Mouse (Mus musculus): ENCODE results near the gene 5830473C10Rik. TPM values are rescaled to one million over a fixed set of nuclear protein-coding genes. Genes with fewer than 3 reads are reported as not detected.

5830473C10Rik gene
- polyA plus RNA-seq (2012; rRNA removed): 0.11 and 0.13 TPM in 2 replicates

DNA sequence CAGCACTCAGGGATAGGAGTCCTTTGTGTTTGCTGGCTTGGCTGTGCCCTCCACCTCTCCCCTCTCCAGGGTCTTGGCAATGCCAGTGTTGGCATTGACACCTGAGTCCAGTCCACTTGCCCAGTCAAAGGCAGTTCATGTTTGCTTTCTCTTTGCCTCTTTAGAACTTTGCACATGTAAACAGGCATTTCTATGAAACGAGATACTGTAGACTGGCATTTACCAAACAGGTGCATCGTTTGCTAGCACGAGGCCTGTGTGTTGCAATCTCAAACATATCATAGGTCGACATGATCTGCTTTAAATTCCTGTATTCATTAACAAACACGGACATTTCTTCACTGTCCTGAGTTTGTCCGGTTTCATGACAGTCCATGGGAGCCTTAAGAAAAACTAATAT lies at the start of gene 5830473C10Rik:
TSS of gene 5830473C10Rik (plus strand) at position 365 of the 400 bp plus-strand sequence.
- H3K4me3 ChIP-seq (ENCODE audit: insufficient read depth, low read length): no peak within 1 kb of the TSS
- no peak for TF ChIP-seq POLR2A (IDR thresholded peaks at IDR 0.05; ENCODE audit: extremely low read depth, insufficient read depth, low read length)
- no peak for TF ChIP-seq CTCF (IDR thresholded peaks at IDR 0.05; ENCODE audit: extremely low read depth, insufficient read depth, low read length)
- H3K4me1 ChIP-seq (ENCODE audit: control insufficient read depth, insufficient read depth, low read length): peaks cover 8% of the 10 kb centered on the region
- H3K27ac ChIP-seq (ENCODE audit: insufficient read depth, low read length): no peak within 1 kb of the TSS

DNA sequence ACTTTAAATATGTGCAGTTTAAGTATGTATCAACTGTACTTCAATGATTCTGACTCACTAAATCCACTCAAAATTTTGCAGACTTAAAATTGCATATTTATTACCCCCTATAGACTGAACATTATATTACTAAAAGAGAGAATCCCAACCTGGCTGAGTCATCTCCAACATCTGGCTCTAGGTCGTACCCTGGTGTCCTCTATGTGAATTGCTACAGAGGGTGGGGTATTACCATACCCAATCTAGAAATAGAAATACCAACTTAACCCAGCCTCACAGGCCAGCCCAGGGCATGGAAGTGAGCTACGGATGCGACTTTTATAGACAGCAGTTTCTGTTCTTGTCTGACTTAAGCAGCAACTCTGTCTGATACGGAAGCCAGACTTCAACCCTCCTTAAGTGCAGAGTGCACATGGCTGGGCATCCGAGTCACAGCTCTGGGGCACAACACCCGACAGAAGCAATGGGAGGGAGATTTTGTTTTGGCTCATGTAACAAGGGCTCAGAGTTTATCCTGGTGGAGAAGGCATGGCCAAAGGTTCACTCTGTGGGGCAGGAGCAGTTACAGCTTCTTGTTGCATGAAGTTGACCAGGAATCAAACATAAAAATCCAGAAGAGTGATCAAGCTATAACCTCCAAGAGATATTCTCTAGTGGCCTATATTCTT lies 48.5 kb upstream of the 5830473C10Rik start:
- Histone ChIP-seq H3K4me3 (ENCODE audit: insufficient read depth, low read length) (no peak overlapping the region), H3K4me1 (ENCODE audit: control insufficient read depth, insufficient read depth, low read length) (peaks cover under 1% of the 10 kb centered on the region), H3K27ac (ENCODE audit: insufficient read depth, low read length) (no peak overlapping the region)
- TF ChIP-seq POLR2A (IDR thresholded peaks at IDR 0.05; ENCODE audit: extremely low read depth, insufficient read depth, low read length): no peak
- no peak for TF ChIP-seq CTCF (IDR thresholded peaks at IDR 0.05; ENCODE audit: extremely low read depth, insufficient read depth, low read length)

DNA sequence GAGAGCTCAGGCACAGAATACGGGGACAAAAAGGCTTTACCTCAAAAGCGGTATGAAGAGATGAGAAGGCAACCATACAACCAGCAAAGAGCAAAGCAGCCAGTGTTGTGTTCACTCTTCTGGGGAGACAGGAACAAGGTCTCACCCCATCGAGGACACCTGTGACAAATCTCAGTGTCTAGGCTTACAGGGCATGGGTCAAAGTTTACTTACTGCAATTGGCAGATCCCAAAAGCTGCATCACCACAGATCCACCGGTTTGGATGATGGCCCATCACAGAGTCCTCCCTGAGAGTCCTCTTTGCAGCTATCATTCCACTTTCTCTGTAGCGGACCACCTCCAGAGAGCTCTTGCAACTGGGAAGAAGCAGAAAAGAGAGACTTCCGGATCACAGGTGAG lies 45.3 kb upstream of the 5830473C10Rik start:
- Histone ChIP-seq H3K4me1 (ENCODE audit: control insufficient read depth, insufficient read depth, low read length) (no peaks in the 10 kb centered on the region), H3K27ac (ENCODE audit: insufficient read depth, low read length) (no peak overlapping the region), H3K4me3 (ENCODE audit: insufficient read depth, low read length) (no peak overlapping the region)
- TF ChIP-seq POLR2A (IDR thresholded peaks at IDR 0.05; ENCODE audit: extremely low read depth, insufficient read depth, low read length) (no peak), CTCF (IDR thresholded peaks at IDR 0.05; ENCODE audit: extremely low read depth, insufficient read depth, low read length) (no peak)

DNA sequence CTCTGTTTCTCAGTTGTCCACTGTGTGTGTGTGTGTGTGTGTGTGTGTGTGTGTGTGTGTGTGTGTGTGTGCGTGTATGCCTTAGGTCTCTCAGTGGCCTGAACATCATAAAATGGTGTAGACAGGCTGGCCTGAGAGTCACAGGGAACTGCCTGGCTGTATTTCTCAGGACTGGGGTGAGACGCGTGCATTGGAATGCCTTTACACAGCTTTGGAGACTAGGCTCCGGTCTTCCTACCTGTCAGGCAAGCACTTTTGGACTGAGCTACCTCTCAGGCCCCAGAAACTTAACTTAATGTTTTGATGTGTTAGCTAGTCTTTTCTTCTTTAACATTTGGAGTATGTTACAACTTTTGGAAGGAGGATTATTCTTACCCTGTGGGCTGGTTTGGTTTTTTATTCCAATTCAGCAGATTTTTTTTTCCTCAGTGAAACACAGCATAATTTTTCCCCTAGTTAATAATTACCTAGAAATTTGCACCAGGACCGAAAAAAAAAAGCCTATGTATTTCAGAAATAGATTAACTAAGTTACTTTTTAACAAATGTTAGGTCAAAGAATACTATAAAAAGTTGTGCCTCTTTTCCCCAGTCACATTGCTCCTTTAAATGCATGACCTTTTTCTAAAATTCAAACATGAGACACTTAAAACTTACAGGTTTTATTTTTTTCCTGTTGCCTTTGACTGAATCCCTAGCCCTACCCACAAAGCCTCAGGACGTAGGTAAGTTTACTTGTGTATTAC lies 42.4 kb upstream of the 5830473C10Rik start, which contains the start of gene Afm:
TSS of gene Afm (plus strand) at position 577 of the 745 bp plus-strand sequence.
- no peak for TF ChIP-seq POLR2A (IDR thresholded peaks at IDR 0.05; ENCODE audit: extremely low read depth, insufficient read depth, low read length)
- no peak for TF ChIP-seq CTCF (IDR thresholded peaks at IDR 0.05; ENCODE audit: extremely low read depth, insufficient read depth, low read length)
- H3K4me1 ChIP-seq (ENCODE audit: control insufficient read depth, insufficient read depth, low read length): no peaks in the 10 kb centered on the region
- H3K27ac ChIP-seq (ENCODE audit: insufficient read depth, low read length): no peak within 1 kb of the TSS
- no peak within 1 kb of the TSS for H3K4me3 ChIP-seq (ENCODE audit: insufficient read depth, low read length)

GRCm38 (mm10) chr5:90551191-90551590 lies 9.7 kb upstream of the 5830473C10Rik start:
- TF ChIP-seq POLR2A (IDR thresholded peaks at IDR 0.05; ENCODE audit: extremely low read depth, insufficient read depth, low read length) (no peak), CTCF (IDR thresholded peaks at IDR 0.05; ENCODE audit: extremely low read depth, insufficient read depth, low read length) (no peak)
- Histone ChIP-seq H3K4me1 (ENCODE audit: control insufficient read depth, insufficient read depth, low read length) (no peaks in the 10 kb centered on the region), H3K4me3 (ENCODE audit: insufficient read depth, low read length) (no peak overlapping the region), H3K27ac (ENCODE audit: insufficient read depth, low read length) (no peak overlapping the region)

DNA sequence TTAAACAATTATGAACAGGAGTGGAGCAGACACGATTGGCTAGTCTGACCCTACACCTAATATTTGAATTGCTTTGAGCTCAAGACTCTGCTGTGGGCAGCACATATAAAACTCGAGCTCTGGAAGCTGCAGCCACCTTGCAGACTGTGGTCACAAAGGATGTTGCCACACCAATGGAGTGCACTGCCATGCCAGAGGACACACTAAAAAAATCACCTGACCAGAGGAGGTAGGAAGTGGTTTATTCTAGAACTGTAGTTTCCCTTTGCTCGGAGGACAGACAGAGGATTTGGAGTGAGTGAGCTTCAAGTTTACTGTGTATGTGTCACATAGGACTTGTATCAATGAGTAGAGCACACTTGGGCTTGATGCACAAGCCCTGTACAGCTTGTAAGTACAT lies 4.9 kb upstream of the 5830473C10Rik start:
- no peaks in the 10 kb centered on the region for H3K4me1 ChIP-seq (ENCODE audit: control insufficient read depth, insufficient read depth, low read length)
- no peak overlapping the region for H3K4me3 ChIP-seq (ENCODE audit: insufficient read depth, low read length)
- H3K27ac ChIP-seq (ENCODE audit: insufficient read depth, low read length): no peak overlapping the region
- TF ChIP-seq POLR2A (IDR thresholded peaks at IDR 0.05; ENCODE audit: extremely low read depth, insufficient read depth, low read length) (no peak), CTCF (IDR thresholded peaks at IDR 0.05; ENCODE audit: extremely low read depth, insufficient read depth, low read length) (no peak)

DNA sequence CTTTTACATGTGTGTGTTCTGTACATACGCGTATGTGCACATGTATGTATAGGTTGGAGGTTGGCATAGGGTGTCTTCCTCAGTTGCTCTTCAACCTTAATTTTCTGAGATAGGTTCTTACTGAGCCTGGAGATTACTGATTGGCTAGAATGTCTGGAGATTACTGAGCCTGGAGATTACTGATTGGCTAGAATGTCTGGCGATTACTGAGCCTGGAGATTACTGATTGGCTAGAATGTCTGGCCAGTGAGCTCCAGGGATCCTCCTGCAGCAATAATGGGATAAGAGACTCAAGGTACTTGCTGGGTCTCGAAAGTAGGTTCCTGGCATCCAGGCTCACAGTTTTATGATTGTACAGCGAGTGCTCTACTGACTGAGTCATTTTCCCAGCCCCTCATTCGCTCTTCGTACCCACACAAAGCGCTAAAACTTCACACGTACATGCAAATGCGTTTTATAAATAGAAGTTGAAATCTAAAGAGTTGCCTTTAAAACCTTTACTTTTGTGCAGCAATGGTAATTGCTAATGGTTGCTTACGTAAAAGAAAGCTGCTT lies 891 bp downstream of the 5830473C10Rik start:
- Histone ChIP-seq H3K4me1 (ENCODE audit: control insufficient read depth, insufficient read depth, low read length) (peaks cover 9% of the 10 kb centered on the region), H3K27ac (ENCODE audit: insufficient read depth, low read length) (peak overlapping the region; percentile 73; the same call in 1 of the 2 replicates), H3K4me3 (ENCODE audit: insufficient read depth, low read length) (no peak overlapping the region)
- TF ChIP-seq POLR2A (IDR thresholded peaks at IDR 0.05; ENCODE audit: extremely low read depth, insufficient read depth, low read length) (no peak), CTCF (IDR thresholded peaks at IDR 0.05; ENCODE audit: extremely low read depth, insufficient read depth, low read length) (no peak)

DNA sequence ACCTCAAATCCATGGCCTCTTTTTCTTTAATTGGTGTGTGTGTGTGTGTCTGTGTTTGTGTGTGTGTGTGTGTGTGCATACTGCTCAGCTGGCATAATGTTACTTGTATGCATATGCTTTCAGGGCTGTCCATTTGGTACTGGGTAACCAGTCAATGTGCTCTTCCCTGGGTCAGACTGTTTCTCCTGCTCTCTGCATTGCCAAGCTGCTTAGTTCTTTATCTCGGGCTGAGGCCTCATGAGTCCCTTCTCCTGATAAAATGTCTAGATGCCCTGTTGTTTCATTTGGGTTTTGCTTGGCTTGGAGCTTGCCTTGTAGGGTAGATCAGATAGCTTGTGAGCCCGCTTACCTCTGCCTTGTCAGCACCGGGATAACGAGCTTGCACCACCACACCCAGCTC lies 2.0 kb downstream of the 5830473C10Rik start:
- no peak overlapping the region for H3K27ac ChIP-seq (ENCODE audit: insufficient read depth, low read length)
- TF ChIP-seq POLR2A (IDR thresholded peaks at IDR 0.05; ENCODE audit: extremely low read depth, insufficient read depth, low read length) (no peak), CTCF (IDR thresholded peaks at IDR 0.05; ENCODE audit: extremely low read depth, insufficient read depth, low read length) (no peak)
- H3K4me1 ChIP-seq (ENCODE audit: control insufficient read depth, insufficient read depth, low read length): peaks cover 9% of the 10 kb centered on the region
- H3K4me3 ChIP-seq (ENCODE audit: insufficient read depth, low read length): no peak overlapping the region

DNA sequence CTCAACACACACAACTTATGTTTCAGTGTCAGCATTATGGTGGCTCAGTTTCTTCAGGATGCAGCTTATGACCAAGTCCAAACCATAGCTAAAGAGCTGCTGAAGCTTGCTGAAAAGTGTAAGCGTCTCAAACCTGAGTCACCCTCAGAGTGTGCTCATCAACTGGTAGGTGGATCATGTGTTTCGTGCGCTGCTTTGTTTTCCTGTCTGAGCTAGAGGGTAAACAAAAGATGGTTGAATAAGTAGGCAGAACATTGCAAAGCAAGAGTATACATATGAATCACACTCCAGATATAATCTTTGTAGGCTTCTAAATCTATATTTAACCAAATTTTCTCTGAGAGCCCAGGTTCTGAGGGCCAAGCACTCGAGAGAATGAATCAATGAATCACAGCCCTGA lies 3.3 kb downstream of the 5830473C10Rik start:
- Histone ChIP-seq H3K4me1 (ENCODE audit: control insufficient read depth, insufficient read depth, low read length) (peaks cover 9% of the 10 kb centered on the region), H3K27ac (ENCODE audit: insufficient read depth, low read length) (no peak overlapping the region), H3K4me3 (ENCODE audit: insufficient read depth, low read length) (no peak overlapping the region)
- TF ChIP-seq CTCF (IDR thresholded peaks at IDR 0.05; ENCODE audit: extremely low read depth, insufficient read depth, low read length) (no peak), POLR2A (IDR thresholded peaks at IDR 0.05; ENCODE audit: extremely low read depth, insufficient read depth, low read length) (no peak)
